Mouse (Mus musculus) right cerebral cortex, postnatal 4 days (tissue): ENCODE measurements around the gene Egfem1.

Source experiments
- DNase-seq: peaks from one replicate; pipeline ENCODE4 v3.0.0-alpha.2; 2022

Gene Egfem1

DNA sequence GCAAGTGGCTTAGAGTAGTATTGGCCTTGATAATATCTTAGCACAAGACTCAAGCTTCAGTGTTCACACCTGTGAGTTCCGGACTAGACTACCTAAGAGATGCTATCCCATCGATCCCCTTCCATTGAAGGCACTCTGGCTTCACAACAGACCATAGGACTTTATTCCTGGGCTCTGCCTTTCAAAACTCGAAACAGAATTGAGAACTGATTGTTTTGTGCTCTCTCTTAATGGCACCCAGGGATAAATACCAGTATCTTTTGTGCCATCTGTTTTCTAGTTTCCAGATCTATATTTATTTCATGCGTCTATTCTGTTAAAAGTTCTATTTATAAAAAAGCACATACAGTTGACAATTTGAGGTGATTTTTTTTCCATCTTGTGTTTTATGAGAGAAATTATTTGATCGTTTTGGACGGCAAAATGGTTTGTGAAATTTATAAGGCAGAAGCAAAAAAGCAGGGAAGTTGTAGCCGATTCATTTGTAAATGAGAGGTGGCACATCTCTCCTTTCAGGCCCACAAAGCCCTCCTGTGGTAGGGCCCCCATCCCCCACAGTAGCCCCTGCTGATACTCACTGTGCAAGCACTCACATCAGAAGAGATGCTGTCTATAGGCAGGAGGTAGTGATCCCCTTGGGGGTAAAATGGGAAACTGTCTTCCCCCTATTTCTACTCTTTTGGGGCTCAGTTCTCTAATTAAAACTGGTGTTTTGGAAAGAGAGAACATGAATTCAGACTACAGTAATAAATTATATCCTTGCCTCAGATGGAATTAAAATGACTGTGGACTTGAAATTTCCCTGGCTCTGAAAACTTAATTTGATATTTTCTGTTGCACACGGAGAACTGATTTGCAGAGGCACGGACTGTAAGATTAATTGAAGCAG, 53.6 kb downstream of the Egfem1 start:
- DNase-seq, result peak; percentile 15

DNA sequence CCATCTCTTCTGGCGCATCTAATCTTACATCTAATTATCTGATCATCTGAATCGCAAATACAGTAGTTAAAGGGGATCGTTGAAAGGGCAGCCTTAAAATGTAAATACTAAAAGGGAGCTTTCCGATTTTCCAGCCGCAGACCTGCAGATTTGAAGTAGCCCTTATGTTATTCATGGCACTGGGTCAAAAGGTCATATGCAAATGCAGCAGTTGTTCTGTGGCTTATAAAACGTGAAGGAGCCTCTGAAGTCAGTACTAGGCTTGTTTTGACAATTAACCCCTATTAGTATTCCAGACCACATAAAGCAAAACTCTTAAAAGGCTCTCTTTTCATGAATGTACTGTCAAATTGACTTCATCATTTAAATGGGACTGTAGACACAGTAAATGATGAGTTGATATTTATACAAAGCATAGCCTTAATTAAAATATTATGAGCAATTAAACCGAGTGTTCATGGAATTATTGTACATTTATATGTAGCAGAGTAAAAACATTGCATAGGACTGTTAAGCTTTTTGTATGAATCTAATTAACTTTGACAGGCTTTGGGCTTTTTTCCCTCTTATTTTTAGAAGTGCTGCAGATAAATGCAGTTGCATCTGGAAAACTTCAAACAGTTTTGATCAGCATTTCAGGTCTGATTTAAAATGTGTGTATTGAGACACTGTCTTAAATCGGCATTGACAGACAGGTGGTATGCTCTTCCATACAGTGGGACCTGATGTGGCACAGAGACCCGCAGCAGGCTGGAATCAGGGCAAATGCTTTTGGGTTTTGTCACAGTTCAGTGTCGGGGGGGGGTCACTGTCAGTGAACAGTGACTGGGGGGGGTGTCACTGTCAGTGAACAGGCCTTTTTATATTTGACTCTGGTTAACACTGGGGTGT, 54.5 kb downstream of the Egfem1 start:
- DNase-seq, result no peak

DNA sequence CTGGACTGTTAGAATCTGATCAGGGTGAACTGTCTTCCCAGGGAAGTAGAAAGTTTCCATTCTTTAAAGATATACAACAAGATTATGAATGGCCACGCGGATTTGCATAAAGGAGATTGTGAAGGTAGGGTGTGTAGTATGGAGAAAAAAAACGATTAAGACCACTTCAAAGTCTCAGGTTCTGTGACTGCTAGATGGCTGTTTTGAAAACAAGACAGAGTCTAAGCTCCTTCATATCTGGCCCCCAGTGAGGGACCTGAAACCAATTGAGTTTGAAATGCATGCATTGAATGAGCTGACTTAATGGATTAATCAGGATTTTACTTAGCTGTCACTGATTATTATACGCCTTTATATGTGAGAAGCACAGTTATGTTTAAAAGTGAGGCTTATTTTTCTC, 86.6 kb downstream of the Egfem1 start:
- no peak for DNase-seq

DNA sequence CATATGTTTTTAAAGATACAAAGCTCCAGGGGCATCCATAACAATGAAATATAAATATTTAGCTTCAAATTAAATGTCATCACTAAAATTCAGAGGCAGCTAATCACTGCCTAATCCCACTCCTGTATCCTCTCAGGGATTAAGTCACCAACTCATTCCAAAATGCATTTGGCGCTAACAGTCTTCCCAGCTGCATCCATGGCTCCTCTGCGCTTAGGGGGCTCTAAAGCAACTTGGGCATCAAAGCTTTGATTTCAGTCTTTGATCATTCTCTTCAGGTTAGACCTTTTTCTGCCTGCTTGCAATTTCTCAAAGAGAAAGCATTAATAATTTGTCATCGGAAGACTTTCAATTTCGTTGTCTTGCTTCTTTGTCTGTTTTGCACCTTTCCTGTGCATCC, 87.2 kb downstream of the Egfem1 start:
- DNase-seq, result no peak

DNA sequence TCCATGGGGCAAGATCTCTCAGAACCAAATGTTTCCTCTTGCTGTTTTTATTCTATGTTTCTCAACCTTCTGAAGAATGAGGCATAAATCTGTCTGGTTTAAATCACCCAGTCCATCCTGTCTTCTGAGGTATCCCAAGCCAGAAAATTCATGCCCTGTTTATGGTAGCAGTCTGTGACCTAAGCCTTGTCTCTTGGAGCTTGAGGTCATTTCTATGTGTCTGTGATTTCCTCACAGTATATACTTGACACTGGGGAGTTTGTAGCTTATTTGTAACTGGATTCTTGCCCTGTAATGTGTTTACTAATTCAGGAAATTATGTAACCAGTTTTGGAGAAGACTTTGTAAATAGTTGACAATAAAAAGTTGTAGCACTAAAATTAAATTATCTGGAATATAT, 95.2 kb downstream of the Egfem1 start:
- no peak for DNase-seq

DNA sequence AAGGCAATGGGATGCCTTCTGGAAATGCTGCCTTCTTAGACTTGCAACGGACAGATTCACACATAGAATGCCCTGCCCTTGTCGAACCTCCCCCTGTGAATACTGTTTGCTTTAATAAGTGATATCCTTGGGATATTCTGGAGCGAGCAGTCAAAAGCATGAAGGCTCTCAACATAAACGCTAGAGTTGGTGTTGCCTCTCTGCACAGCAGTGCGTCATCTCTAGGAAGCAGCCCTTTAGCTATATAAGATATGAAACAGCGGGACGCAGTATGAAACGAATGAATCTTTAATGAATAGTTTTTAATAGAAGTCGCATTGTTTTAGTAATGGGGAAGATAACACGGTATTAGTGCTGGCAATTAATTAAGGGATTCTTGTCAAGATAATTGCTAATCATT, 101.2 kb downstream of the Egfem1 start:
- DNase-seq, result no peak

DNA sequence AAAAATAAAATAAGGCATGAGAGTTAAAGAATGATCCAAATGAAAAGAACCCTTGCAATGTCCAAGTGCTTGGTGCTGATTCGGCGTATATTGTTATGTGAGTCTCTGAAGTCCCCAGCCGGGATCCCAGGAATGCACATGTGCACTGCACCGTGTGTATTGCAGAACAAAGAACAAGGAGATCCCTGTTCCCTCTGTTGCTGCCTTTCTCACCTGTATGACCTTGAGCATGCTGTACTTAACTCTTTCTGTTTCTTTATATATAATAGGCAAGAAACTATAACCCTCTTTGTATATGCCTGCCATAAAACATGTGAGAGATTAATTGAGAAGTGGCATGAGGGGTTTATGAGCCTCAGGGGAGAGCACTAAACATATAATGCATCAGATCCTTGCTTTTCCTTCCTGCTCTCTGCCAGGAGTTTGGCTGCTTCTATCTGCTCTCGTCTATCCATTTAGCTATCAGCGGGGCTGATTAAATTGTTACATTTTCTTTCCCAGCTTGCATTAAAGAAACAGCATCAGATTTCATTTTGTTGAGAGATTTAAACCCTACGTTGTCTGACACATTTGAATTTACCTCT, 101.9 kb downstream of the Egfem1 start:
- DNase-seq, result no peak

DNA sequence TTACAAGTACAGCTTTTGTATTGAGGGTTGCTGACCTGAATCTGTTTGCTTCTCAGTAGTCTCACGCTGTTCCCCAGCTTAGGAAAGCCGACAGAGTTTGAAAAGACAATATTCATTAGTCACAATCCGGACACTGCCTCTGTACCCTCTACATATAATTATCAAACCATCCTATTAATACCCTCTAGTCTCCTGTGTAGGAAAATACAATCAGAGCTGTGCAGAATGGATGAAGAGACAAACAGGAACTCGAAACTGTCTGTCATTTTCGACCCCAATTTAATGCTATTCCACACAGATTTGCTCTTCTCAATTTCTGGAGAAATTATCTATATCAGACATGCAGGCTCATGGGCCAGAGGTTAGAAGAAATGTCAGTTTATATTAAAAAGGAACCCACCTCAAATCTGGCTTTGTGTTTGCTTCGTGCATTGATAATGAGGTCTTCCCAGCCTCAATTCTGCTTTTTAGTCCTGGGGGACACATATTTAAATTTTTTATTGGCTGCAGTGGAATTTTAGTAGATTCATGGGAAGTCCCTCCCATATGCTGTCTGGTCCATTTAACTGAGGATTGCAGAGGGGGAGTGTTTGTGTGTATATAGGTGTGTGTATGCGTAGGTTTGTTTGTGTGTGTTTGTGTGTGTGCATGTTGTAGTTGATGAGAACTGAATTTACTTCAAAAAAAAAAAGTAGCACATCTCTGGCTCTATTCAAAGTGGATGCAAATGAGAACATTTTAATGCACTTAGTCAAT, 102.8 kb downstream of the Egfem1 start:
- no peak for DNase-seq

DNA sequence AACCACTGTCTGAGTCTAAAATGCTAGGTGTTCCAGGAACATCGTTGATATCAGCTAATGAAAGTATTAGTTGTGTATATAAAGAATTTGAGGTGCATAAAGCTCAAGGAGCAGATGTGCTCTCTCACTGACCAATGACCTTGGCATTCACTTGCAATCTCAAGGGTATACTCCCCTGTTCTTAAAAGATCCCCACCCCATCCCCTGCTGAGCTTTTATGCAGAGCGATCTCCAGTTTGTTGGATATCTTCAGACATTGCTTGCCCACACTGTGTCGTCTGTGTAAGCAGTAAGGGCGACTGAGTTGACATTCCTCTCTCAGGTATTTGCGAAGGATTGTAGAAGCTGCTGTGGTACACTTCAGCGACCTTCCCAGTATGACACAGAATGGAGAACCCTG, 108.4 kb downstream of the Egfem1 start:
- no peak for DNase-seq

DNA sequence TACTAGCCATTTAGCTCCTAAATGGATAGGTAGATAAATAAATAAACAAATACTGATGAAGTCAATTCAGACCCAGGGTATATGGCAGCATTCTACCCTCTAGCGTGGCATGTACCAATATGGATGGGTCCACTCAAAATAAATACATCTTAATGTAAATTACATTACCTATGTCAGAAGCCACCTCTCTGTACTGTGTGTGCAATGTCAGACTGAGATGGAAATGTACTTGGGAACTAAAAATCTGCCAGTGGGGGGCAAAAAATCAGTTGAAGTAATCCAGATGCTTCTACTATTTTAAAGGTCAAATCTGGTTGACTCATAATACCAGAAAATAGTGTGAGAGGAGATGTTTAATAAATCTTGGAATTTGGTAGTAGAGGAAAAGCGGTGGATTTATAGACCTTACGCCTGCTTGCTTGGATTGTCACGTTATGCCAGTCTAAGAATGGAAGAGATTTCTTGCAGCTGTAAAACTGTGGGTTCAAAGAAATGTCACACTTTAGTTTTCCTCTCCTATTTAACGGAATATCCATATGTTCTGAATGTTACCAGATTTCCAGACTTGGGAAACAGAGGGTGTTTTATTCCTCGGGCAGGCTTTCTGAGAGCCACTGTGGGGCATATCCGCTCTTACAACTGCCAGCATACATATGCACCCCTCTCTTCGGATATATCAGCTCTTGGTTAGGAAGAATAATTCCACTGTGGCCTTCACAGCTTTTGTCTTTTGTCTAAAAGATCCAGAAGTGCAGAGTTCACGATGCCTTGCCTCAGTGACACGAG, 116.1 kb downstream of the Egfem1 start:
- no peak for DNase-seq

DNA sequence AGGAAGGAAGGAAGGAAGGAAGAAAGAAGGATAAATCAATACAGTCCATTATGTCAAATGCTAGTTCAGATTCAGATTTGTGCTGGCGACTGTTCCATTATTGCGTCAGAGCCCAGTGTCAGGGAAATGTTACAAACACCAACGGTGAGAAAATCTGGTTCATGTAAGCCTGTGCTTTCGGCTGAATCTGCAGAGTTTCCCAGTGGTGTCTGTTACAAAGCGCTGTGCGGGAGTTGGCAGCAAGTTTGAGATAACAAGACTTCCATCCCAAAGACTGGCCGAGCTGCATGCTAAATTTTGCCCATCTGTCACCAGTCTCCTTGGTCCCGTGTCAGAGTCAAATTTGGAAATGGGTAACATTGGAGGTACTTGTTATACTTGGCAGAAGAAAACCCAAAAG, 118.8 kb downstream of the Egfem1 start:
- DNase-seq, result peak; percentile 19

DNA sequence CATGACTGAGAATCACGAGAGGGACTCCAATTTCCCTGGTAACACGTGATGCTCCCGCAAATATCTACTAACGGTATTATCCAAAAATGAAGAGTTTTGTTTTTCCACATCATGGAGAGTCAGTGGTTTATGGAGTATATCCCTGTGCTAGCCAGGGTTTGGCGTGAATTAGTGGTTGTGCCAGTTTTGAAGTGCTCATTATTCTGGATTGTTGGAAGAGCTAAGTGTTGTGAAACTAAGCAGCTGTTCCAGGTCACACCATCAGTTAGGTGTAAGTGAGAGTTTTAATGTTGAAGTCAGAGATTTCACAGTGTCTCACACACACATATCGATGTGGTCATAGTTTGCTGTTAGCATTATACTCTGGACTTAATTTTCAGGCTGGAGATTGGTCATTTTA, 120.7 kb downstream of the Egfem1 start:
- DNase-seq, result no peak

DNA sequence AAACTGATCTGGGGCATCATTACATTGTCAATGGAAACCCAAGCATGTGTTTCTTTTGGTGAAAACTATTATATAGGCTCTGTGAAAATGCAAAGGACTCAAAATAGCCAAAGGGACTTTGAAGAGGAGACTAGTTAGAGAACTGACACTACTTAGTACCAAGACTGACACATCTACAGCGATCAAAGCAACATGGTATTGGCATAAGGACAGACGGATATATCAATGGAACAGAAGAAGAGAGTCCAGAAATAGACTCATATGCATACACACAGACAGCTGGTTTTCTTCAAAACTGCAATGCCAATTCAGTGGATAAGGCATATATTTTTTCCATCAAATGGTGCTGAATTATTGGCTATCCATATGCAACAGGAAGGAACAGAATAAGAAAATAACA, 140.6 kb downstream of the Egfem1 start:
- no peak for DNase-seq

DNA sequence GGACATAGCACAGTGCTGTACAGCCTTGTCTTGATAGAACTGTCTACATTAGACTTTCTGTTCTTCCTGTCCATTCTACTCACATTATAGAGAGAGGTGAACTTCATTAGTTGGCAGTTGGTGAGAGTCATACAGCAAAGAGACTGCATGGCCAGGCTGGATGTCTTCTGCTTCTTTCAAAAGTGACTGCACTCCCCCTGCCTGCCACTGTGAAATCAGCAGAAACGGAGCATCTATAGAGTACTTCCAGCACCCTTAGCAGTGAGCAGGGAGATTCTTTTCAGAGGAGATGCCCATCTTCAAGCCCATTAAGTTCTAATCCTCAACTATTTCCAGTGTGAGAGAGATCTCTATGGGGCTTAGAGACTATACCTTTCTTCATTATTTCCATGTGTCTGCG, 147.9 kb downstream of the Egfem1 start:
- DNase-seq, result no peak

DNA sequence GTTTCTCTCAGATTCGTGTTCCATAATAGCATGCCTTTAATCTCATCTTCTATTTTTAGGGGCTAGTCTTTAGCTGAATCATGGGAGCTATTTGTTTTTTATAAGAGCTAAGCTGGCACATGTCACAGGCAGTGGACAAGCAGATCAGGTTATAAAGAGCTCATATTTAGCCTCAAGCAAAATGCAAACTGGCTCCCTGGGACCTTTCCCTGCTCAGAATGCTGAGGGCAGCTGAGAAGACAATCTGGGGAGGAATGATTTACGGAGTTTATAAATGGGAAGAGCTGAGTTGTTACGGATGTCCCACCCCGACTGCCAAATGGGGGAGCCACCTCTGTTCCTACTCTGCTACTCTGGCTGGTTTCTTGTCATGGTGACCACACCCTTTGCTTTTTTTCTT, 153.7 kb downstream of the Egfem1 start:
- DNase-seq, result no peak

DNA sequence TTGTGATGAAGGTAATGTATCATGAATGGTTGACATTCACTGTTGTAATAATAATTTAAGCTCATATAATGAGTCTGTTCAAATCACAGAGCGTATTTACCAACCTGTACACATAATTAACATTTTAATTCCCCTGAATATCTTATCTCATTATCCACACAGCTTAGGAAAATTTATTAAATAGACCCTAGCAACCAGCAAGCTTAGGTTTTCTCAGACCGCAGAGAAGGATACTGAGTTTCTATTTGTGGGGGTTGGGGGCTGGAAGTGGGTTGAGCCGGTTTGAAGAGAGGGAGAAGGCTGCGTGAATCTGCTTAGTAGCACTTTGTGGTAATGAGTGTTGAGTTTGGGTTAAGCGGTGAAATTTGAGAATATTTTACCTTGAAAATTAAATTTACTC, 154.7 kb downstream of the Egfem1 start:
- DNase-seq, result no peak

DNA sequence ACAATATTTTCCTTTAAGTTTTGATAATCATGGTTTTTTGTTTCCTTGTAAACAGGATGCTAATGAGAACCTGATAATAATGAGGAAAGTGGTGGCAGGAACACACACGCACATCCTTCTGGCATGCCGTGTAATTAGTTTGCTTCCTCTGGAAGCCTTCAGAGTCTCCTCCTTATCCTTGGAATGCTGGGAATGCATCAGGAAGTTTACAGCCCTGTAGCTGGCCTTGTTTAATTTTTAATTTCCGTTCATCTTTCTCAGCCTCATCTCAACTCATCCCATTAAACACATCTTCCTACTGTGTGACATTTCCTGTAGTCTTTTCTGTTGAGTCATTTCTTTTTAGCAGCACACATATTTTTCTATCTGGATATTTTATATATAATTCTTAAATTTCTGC, 161.8 kb downstream of the Egfem1 start:
- no peak for DNase-seq

DNA sequence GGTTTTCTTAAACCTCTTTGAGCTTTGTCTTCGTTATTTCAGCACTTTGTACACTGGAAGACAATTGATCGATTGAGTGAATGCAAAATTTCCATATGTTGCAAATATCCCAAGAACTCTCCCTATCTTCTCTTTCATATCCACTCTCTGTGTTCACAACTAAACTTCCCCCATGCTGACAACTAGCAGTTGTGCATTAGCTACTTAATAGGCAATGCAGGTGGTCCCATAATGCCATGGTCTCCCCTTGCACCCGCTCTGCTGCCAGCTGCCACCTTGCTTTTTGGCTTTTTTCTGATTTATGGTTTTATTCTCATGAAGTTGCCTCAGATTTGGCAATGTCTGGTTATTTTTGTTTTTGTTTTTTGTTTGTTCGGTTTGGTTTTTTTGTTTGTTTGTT, 209.8 kb downstream of the Egfem1 start:
- no peak for DNase-seq

DNA sequence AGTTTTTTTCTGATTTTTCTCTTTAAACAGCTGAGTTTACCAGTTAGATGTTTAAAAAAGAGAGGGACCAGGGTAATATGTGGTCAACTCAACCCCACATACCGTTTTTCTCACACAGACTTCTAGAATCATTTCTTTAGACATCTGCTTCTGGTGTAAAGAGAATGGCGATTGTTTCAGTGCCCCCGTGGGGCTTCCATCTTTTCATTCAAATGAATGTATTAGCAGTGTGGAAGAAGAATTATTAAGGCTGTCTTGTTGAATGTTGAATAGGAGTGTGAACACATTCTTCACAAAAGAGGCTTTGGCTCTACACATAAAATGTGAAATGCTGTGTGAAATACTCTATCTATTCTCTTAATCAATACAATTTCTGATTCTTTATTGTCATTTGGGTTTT, 210.4 kb downstream of the Egfem1 start:
- no peak for DNase-seq

DNA sequence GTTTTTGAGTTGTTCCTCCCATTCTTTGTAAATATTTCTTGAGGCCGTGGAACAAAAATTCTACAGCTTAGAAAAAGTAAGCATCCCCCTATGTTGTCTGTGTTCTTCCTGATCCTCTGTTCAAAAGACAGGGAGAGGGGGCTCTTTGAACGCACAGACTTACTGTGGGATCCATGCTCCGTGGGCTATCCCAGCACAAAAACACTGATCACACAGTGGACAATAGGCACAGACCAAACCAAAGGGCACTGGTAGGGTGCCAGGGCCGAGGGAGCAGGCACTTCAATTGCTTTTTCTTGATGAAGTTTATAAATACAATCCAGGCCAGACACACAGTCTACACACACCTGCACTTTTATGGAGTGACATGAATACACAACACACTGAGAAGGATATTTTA, 211.4 kb downstream of the Egfem1 start:
- DNase-seq, result no peak

DNA sequence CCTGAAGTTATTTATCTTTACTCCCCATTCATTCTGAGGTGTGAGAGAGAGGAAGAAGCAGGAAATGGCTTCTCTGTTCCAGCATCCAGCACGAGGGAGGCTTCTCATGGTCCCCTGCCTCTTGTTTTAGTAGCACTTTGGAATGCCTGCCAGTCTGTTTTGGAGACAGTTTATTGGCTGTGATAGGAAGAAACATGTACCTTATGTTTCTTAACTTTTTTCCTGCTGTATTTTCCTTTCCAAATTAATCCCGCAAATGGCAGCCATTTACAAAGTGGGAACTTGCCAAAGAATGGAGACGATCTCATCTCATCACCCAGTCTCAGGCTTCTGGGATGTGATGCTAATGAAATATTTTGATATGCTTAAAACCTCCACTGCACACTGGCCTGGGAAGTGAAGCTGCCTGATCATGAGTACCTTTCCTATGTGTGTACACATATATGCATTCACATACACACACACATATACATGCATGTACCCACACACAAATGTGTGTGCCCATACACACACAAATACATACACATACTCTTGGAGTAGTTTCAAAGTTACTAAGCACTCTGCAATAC, 260.5 kb downstream of the Egfem1 start:
- no peak for DNase-seq

DNA sequence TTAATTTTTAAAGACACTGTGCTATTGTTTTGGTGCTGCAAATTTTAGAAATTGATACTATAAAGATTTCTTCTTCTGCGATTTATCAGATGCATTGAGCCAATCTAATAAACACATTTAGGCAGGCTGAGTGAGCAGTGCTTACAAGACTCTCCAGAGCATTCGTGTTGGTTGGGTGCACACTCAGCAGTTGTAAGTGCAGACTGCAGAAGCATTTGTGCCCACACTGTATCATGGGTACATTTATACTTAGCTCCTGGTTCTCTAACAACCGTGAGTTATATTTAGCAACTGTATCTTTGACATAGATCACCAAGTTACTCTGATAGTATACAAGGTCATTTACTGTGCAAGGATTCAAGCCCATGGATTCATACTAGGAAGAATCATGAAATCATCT, 264.0 kb downstream of the Egfem1 start:
- DNase-seq, result no peak
